Mouse (Mus musculus): ENCODE measurements around the gene Dclre1a.

Gene Dclre1a

DNA sequence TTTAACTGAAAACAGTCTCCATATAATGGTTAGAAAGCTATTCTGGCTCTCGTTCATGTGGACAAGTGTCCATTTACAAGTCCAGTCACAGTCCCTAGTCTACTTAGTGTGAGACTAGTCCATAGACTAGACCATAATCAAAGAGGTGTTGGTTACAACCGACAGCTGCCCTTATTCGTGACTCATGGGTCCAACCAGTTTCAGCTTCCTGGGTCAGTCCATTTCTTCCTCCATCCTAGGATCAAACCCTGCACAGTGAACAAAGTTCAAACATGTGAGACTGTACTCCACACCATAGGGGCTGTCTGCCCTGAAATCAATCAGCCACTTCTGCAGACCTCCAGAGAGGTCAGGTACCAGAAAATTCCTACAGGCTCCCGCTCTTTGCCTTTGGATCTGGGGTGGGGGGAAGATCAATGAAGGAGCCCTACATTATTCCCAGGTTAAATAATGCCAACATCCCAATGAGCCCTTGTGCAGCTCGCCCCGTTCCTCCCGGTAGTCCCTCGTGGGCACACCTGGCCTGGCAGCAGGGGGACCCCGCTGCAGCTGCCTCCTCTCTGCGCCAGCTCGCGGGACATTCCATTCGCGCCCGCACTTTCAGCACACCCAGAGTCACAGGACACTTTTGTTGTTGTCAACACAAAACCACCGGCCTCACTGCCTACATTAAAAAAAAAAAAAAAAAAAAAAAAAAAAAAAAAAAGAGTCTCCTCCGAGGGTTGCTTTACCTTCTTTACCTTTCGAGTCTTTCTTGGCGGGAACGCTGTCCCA is at the start of gene Dclre1a:
TSS of gene Dclre1a (minus strand) at position 767 of the 774 bp plus-strand sequence.
- peak; percentile 63 for DNase-seq (ENCODE audit: low spot score in 2 of 2)

DNA sequence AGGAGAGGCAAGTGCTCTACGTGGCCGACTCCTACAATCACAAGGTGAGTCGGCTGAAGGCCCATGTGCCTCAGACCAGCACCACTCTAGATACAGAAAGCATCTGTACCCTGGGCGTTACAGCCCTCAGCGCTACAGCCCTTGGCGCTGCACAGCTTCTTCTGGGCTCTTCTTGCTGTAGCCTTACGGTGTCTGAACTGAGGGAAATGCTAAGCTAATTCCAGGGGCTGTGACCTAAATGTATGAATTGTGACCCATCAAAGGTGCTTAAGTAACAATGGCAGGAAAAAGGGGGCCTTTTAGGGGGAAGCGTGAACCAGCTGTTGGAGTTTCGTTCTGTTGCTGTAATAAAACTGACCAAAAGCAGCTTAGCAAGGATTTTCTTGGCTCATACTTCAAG is 44.5 kb upstream of the Dclre1a start:
- DNase-seq (ENCODE audit: low spot score in 2 of 2) = no peak

DNA sequence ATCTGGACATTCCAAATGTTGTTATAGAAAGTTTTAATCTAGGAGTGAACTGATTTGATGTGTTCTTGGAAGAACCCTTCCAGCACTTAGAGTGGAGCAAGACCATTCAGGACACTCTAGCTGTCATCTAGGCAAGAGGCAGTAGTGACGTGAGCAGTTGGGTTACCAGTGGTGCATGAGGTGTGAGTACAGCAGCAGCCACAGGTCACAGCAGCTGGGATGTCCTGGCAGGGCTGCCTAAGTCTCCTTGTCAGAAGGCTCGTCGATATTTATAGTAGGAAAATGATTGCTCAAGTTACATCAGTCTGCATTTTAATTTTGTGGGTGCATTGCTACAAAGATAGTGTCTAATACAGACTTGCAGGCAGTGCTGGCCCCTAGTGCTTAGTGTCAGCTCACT is 42.2 kb upstream of the Dclre1a start:
- DNase-seq (ENCODE audit: low spot score in 2 of 2) = no peak

DNA sequence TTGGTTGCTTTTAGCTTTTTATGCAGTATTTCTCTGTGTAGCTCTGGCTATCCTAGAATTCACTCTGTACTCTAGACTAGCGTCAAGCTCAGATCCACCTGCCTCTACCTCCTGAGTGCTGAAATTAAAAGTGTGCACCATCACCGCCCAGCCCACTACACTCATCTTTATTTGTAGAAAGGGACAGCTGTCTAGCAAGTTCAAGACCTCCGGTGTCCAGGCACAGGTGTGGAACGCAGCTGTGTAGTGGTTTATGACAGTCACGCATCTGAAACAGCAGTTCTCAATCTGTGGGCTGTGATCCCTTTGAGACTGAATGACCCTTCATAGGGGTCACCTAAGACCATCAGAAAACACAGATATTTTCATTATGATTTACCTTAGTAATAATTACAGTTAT is 41.4 kb upstream of the Dclre1a start:
- DNase-seq (ENCODE audit: low spot score in 2 of 2) = no peak

DNA sequence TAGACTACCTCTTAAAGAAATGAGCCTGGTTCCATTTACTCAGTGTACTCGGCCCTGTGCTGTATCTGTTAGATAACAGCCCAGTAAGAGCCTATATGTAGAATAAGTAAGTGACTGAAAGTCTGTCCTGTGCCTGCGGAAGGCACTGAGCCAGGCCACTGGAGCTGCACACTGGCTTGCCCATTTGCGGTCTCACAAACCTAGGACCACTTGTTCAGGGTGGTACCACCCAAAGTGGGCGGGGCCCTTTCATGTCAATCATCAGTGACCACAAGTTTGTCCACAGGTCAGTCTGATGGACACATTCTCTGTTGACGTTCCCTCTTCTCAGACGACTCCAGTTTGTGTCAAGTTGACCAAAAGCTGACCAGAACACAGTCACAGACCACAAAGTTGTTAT is 41.0 kb upstream of the Dclre1a start:
- DNase-seq (ENCODE audit: low spot score in 2 of 2) = no peak

DNA sequence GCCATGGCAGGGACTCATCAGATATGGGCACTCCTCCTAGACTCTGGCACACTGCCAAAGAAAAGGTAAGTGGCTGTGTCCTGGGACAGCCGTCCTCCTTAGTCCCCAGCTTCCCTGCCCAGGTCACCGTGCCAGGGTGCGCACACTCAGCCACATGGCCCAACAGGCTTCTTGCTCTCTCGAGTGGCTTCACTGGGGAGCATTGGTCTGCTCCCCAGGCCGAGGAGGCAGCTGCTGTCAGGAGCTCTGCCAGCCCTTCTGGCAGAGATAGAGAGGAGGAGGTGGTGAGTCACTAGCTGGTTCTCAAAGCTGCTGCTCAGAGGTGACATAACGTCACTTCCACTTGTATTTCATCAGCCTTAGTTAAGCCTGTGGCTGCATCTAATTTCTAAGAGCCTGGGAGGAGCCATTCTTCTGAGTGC is 40.2 kb upstream of the Dclre1a start:
- DNase-seq (ENCODE audit: low spot score in 2 of 2) = peak; percentile 69 to 81

DNA sequence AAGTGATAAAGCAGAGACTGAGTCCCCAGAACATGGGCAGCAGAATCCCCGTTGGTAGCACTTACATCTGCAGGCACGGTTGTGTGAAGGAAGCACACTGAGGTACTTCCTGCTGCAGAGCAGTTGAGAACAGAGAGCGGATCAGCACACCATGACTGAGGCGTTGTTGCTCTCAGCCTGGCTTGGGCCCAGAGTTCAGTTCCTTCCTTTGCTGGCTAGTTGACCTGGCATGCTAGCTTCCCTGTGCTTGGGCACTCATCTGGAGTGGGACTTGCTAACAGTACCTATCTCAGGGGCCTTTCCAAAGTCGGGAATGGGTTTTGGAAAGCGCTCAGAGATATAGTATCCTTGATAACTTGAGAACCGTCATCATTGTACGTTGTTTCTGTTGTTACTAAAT is 38.3 kb upstream of the Dclre1a start:
- no peak for DNase-seq (ENCODE audit: low spot score in 2 of 2)

DNA sequence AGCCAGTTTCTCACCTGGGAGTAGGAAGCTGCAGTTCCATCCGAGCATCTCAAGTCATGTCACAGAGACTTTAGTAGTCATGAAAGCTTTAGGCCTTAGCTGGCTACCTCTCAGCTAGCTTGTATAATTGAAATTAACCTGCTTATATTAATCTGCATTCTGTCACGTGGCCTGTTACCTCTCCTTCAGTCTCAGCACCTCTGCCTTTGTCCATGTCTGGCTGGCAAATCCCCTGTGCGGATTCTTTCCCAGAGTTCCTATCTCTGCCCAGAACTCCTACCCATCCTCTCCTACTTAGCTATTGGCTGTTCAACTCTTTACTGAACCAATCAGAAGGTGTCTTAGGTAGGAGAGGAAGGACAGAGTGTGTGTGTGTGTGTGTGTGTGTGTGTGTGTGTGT is 36.3 kb upstream of the Dclre1a start:
- DNase-seq (ENCODE audit: low spot score in 2 of 2) = no peak

DNA sequence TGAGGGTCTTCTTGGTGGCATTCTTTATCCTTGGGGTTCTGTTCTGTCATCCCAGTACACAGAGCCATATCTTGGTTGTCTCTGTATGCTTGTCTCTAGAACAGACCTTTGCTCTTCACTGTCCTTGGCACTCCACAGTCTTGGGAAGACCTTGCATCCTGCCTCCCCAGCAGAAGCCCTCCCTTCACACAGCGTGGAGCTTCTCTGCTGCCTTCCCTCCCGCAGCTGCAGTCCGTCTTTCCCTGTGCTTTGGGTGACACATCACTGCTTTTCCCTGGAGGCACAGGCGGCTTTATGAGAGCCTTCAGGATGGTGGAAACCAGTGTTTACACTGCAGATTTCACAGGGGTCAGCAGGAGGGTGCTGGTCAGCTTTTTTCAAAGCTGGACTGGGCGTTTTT is 35.8 kb upstream of the Dclre1a start:
- DNase-seq (ENCODE audit: low spot score in 2 of 2) = peak in 1 of 2 experiments; percentile 24

DNA sequence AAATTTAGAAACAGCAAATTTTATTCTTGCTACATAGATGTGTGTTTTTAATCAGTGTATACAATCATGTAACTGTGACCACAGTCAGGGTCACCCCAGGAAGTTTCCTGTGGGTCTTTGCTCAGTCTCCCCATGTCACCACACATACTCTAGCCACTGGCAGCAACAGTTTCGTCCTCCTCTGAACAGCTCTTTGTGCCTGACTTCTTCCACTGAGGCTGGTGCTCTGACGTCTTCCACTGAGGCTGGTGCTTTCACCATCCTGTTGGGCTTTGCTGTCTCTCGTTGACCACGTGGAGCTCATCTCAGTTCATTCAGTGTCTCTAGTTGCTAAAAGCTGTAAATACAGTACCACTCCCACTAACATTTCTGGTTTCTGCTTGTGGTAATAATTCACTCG is 34.0 kb upstream of the Dclre1a start:
- no peak for DNase-seq (ENCODE audit: low spot score in 2 of 2)

DNA sequence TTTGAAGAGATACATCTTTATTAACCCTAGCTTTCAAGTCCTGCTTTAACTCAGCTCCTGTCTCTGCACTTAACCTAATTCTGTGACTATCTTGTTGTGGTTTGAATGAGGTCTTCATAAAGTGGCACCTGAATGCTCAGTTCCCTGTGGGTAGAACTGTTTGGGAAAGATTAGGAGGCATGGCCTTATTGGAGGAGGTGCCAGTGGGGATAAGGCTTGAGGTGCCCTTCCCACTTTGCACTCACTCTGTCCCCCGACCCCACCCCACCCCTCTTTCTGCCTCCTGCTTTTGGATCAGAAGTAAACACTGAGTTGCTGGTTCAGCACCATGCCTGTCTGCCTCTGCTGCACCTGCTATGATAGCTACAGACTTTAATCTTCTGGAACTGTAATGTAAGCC is 29.8 kb upstream of the Dclre1a start:
- DNase-seq (ENCODE audit: low spot score in 2 of 2) = no peak

DNA sequence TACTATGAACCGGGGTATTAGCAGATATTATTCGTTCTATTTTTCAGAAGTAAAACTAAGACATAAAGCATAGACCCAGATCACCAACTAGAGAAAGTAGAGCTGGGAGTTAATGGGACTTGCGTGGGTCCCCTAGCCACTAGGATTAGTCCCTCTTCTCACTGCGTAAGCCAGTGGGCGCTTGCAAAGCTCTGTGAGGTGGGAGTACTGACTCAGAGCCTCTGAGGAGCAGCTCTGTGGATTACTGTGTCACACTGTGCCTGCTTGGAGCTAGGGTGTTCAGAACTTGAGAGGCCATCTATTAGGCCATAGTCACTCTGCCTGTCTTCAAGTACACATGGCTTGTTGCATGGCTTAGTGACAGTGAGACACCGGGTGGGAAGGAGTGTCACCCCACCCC is 25.2 kb upstream of the Dclre1a start:
- no peak for DNase-seq (ENCODE audit: low spot score in 2 of 2)

DNA sequence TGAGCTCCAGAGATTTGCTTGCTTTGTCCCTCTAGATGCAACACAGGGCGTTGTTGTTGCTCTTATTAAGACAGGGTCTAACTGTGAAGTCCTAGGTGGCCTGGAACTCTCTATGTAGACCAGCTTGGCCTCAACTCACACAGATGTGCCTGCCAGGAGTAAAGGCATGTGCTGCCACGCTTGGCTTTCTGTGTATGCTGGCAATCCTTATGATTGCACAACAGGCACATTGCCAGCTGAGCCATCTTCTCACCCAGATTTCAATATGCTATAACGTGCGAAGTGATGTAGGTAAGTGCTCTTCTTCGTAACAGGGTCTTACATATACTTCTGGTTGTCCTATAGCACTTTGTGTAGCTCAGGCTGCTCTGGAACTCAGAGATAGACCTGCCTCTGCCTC is 23.9 kb upstream of the Dclre1a start:
- no peak for DNase-seq (ENCODE audit: low spot score in 2 of 2)

DNA sequence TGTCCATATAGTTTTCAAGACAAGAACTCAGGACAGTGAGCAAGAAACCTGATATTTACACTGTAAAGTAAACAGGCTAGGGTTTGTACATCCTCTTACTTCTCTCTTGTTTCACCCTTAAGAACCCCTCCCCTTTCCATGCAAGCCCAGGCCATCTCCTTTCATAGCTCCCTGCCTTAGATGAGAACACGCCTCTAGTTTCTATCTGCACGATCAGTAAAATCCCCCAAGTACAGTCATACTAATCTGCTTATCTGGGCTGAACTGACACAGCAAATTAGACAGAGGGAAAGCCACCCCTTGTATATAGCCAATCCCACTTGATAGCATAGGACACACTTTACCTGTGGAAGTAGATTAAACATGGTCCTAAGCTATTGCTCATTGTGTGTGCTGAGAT is 23.2 kb upstream of the Dclre1a start:
- no peak for DNase-seq (ENCODE audit: low spot score in 2 of 2)

DNA sequence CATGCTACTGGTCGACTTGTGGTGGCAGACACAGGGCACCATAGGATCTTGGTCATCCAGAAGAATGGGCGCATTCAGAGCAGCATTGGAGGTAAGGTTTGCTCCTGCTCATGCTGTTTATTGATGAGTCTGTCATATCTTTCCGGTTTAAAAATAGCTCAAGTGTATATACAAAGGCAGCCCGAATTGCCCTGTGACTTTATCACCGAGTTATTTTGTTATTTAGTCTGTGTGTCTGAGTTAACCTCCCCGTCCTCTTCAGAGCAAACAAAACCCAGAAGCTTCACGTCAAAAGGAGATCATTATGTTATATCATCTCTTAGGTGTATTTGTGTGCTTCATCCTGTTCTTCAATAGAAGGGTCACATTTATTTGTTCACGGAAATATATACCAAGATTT is 22.8 kb upstream of the Dclre1a start:
- no peak for DNase-seq (ENCODE audit: low spot score in 2 of 2)

DNA sequence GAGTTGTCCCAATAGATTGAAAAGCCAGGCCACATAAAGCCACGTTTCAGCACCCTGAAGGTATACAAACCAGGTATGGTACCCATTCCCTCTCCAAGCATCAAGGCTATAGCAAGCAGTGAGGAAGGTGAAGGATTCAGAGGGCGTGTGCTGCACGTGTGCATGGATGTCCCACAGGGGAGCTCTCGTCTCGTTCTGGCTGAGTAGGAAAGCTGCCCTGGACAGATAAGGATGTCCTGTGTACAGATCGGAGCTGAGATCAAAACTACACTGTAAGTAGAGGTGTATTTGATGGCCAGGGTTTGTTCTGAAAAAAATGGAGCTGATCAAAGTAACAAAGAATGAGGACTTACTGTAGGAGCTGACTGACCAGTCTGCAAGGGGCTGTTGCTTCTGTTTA is 18.9 kb upstream of the Dclre1a start:
- DNase-seq (ENCODE audit: low spot score in 2 of 2) = no peak

DNA sequence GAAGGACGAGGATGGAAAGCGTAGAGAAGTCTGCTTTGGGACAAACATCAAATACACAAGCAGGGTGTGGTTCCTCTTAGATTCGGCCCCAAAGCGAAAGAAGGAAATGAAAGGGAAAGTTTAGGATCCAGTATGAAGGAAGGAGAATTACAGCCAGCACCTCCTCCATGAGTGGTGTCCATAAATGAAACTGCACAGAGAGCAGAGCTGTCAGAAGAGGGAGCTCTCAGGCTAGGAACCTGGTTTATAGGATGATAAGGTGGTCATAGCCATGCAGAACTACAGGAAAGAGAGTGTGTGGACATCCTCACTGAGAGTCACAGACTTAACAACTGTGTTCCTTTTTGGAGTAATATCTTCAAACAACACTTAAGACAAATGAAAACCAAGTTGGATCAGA is 18.0 kb upstream of the Dclre1a start:
- peak; percentile 64 to 79 for DNase-seq (ENCODE audit: low spot score in 2 of 2)

DNA sequence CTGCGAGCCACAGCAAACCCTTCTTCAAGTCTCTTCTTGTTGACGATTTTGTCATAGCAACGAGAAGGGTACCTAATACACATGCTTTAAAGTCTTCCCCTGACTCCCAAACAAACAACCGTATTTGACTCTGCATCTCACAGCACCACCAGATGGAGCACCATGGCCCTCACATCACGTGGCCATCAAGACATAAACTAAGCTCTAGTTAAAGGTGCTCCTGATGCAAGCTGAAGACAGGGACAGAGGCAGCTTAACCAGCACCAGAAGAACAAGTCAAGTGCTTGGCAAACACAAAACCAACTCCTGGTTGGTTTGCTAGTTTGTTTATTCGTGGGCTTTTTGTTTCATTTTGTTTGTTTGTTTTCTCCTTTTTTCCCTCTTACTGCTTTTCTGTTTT is 17.3 kb upstream of the Dclre1a start:
- no peak for DNase-seq (ENCODE audit: low spot score in 2 of 2)

DNA sequence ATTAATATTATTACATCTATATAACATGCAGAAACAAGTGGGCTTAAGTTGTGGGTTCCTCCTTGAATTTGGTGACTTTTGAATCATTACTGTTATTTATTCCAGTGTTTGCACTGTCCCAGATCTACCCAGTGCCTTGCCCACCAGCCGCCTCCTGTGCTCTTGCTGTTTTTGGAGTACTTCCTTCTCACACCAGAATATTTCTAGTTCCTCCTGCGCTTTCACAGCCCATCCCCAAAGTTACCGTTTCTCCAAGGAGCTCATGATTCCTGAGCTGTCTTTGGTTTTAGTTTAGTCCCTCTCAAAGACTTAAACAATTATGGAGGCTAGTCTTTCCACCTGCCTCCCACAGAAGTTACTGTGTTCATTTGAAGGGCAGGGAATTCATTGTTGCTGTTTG is 15.4 kb upstream of the Dclre1a start:
- no peak for DNase-seq (ENCODE audit: low spot score in 2 of 2)

DNA sequence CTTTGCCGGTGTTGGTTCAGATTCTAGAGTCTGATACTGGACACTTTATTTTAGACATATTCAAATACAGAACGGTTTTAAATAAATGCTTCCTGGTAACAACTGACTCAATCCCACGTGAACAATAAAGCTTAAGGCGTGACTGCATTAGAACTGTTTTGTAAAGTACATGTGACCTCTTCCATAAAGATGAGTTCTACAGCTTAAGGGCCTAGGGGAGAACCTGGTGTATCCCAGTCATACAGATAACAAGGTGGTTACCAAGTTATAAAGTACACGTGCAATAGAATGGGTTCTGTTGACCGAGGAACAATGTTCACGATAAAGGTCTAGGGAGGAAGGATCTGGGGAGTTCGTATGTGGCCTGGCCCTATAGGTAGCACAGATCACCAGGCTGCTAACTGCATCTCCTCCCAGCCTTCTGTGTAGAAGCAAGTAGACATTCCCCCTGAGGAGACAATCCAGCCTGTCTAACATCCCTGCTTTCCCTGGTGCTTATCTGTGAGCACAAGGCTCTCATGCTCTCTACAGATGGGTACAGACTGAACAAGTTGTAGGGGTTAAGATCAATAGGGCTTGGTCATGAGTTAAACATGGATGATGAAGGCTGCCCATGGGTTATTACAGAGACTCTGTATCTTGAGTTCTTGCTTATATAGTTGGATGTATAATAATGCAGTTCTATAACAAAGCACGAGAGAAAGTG is 14.6 kb upstream of the Dclre1a start:
- DNase-seq (ENCODE audit: low spot score in 2 of 2) = no peak

DNA sequence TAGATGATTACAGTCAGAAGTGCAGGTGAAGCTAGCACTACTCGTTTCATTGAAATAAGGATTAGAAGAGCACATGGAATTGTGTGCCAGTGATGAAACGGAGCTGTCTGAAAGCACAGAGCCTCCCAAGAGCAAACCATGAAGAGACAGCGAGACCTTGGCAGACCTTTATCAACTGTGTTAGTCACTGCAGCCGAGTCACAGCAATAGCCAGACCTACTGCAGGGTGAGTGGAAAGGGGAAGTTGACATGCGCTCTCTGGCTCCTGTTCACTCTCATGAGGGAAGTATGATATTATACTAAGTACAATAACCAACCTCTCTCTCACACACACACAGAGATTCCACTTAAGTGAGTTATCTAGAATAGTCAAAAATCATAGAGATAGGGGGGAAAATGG is 8.0 kb upstream of the Dclre1a start:
- peak; percentile 61 to 64 for DNase-seq (ENCODE audit: low spot score in 2 of 2)

DNA sequence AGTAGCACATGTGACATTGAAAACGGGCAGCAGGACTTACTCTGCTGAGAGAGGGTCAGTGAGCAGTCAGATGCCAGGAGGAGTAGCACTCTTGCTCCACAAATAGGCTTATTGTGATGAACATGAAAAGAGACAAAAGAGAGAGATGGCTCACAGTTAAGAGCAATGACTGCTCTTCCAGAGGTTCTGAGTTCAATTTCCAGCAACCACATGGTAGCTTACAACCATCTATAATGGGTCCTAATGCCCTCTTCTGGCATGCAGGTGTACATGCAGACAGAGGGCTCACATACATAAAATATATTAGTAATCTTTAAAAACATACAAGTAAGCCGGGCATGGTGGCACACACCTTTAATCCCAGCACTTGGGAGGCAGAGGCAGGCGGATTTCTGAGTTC is 5.2 kb upstream of the Dclre1a start:
- DNase-seq (ENCODE audit: low spot score in 2 of 2) = no peak

DNA sequence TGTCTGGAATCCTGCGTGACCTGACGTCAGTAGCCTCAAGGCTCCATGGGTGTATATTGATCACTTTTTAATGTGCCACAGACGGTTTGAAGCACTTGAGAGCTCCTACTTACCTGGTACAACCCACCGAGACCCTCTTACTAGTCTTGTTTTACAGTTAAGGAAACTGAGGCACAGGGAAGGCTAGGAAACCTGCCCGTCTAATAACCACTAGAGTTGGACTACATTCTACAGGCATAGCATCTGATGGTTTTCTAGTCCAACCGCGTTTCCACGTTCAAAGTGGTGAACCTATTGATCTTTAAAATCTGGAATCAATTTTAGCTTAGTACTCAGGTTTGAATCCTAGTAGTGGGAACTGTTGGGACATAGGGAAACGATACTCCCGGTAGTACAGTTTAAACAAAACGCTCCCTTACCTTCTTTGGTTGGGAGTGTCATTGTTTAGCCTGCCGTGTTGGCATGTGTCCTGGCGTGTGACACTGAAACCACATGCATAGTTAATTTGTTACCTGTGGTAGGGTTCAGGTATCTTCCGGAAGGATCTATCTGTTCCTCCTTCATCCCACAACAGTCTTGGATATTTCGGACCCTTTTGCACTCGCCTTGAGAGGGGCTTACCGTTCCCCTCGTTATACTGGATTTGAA is 1.1 kb upstream of the Dclre1a start:
- DNase-seq (ENCODE audit: low spot score in 2 of 2) = no peak

Measured in heart, adult 9 months (tissue).